7 mouse cellular contexts compared by ENCODE assay signal in the genomic region with DNA sequence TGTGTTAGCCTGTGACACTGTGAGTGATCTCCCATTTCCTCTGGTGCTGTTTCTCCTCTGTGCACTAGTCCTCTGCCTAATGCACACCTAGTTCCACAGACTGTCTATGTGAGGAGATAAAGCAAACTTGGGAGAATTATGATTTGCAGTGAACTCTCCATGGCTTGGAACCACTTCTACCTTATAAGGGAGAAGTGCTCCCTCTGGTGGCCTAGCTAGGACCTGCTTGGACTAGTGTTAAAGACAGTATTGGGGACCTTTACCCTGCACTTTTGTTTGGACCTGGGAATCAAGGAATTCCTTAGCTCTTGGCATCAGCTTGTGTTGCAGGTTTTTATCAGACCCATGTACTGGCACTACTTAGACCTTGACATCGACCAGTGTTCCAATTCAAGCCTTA. TPM values are rescaled to one million over a fixed set of nuclear protein-coding genes. Genes with fewer than 3 reads are reported as not detected.
DNase-seq lines count a peak whose midpoint lies in the region; ATAC-seq and TF ChIP-seq lines count a peak whose summit lies in the region.

No protein-coding gene starts in this region.

- no peaks in the 10 kb centered on the region for H3K4me1 ChIP-seq in lung, postnatal 0 days (ENCODE audit: insufficient read depth, low read depth, low read length)

- intact Hi-C loops in gastrocnemius, adult 2 months (cut with DNase I): loop anchor here (5.0 kb wide), 1 partner anchor 277 kb away; a partner anchor contains a TSS

- H3K9me3 ChIP-seq in lung, postnatal 0 days (ENCODE audit: low read length): no peaks in the 10 kb centered on the region

- H3K9ac ChIP-seq in lung, postnatal 0 days (replicated peaks; ENCODE audit: low read depth): no peak overlapping the region

- 30% methylated on average over 1 of the region's 1 CpGs for whole genome bisulfite sequencing in lung, postnatal 0 days

- H3K36me3 ChIP-seq in lung, postnatal 0 days (ENCODE audit: insufficient read depth, low read length): no peaks in the 10 kb centered on the region

- H3K4me2 ChIP-seq in lung, postnatal 0 days (replicated peaks; ENCODE audit: low read depth, low read length): no peak overlapping the region

- no peak overlapping the region for H3K4me3 ChIP-seq in gastrocnemius, adult 2 months
- H3K4me3 ChIP-seq in lung, postnatal 0 days (ENCODE audit: low read depth, low read length): no peak overlapping the region

- peak; percentile 78 for DNase-seq in CD4-positive, CD25-positive, alpha-beta regulatory T cell, adult 2 months (ENCODE audit: low read depth, low spot score)
- DNase-seq in MEL-GATA-1-ER (ENCODE audit: extremely low read depth, low read depth): peak; percentile 56
- peak; percentile 69 for DNase-seq in cerebellum, adult 9-10 months
- DNase-seq in gastrocnemius, adult 2 months: peak; percentile 50
- DNase-seq in kidney, postnatal 36 days: peak; percentile 62 to 82
- DNase-seq in lung, postnatal 0 days (ENCODE audit: low spot score): peak; percentile 59
- DNase-seq in right cerebral cortex, postnatal 14 days: peak; percentile 71

- no peak for TF ChIP-seq EP300 in lung, postnatal 0 days (IDR thresholded peaks at IDR 0.05)

- ATAC-seq in lung, postnatal 0 days: peak; percentile 60

- TF ChIP-seq CTCF in gastrocnemius, adult 2 months (IDR thresholded peaks at IDR 0.05): peak; percentile 71
- peak; percentile 76 for TF ChIP-seq CTCF in lung, postnatal 0 days (IDR thresholded peaks at IDR 0.05)

- no peaks in the 10 kb centered on the region for H3K27me3 ChIP-seq in lung, postnatal 0 days (replicated peaks; ENCODE audit: insufficient read depth, low read length)

- no peak overlapping the region for H3K27ac ChIP-seq in gastrocnemius, adult 2 months
- no peak overlapping the region for H3K27ac ChIP-seq in lung, postnatal 0 days (ENCODE audit: low read length)

RNA-seq across cellular contexts. Expression of a gene that starts 18.8 kb away (rescaled TPM):
- total RNA-seq in gastrocnemius, adult 2 months (2021): 1 to 10 TPM; 1.8 to 4.0 TPM
- polyA plus RNA-seq in lung, postnatal 0 days (2015; fragmentation: Nextera tagmentation; extraction: Ambion mirVana): 8.5 and 9.0 TPM in 2 replicates

RNA-seq across cellular contexts. Expression of a gene that starts 26.4 kb away (rescaled TPM):
- total RNA-seq in gastrocnemius, adult 2 months (2021): under 1 TPM in 1 of 2 experiments, not detected in 1; 0.11 TPM
- polyA plus RNA-seq in lung, postnatal 0 days (2015; fragmentation: Nextera tagmentation; extraction: Ambion mirVana): 0.88 and 1.5 TPM in 2 replicates

RNA-seq across cellular contexts. Expression of a gene that starts 30.1 kb away (rescaled TPM):
- 1 to 10 TPM; 4.1 to 5.2 TPM for total RNA-seq in gastrocnemius, adult 2 months (2021)
- polyA plus RNA-seq in lung, postnatal 0 days (2015; fragmentation: Nextera tagmentation; extraction: Ambion mirVana): 5.7 and 6.7 TPM in 2 replicates

RNA-seq across cellular contexts. Expression of a gene that starts 42.6 kb away (rescaled TPM):
- total RNA-seq in gastrocnemius, adult 2 months (2021): 1 to 10 TPM in 1 of 2 experiments, not detected in 1; 2.4 TPM
- 12.8 and 15.3 TPM in 2 replicates for polyA plus RNA-seq in lung, postnatal 0 days (2015; fragmentation: Nextera tagmentation; extraction: Ambion mirVana)

RNA-seq across cellular contexts. Expression of a gene that starts 42.6 kb away (rescaled TPM):
- total RNA-seq in gastrocnemius, adult 2 months (2021): under 1 TPM in 1 of 2 experiments, not detected in 1; 0.75 TPM
- 0.95 TPM in 1 of 2 replicates, not detected in the other for polyA plus RNA-seq in lung, postnatal 0 days (2015; fragmentation: Nextera tagmentation; extraction: Ambion mirVana)
